Mouse (Mus musculus): ENCODE measurements around the gene Kcnk10. TPM values are rescaled to one million over a fixed set of nuclear protein-coding genes. Genes with fewer than 3 reads are reported as not detected.

Kcnk10 gene
- polyA plus RNA-seq, 1 experiment from 2014 or later: 0.16 TPM

GRCm38 (mm10) chr12:98389618-98390017 is 188.5 kb downstream of the Kcnk10 start:
- 83% methylated on average over 4 of the region's 4 CpGs for WGBS
- no peak for ATAC-seq (replicated peaks; ENCODE audit: insufficient number of reproducible peaks, insufficient read depth, low FRiP score, low read depth)
- H3K36me3 ChIP-seq: no peaks in the 10 kb centered on the region

More at GRCm38 (mm10) chr12:98389618-98390017, 188.5 kb downstream of the Kcnk10 start:
- H3K27me3 ChIP-seq: no peaks in the 10 kb centered on the region
- H3K4me3 ChIP-seq: no peak overlapping the region
- no peaks in the 10 kb centered on the region for H3K9me3 ChIP-seq (replicated peaks)
- 0 out of 2 replicates have a peak, but pooled peaks cover 9% of the 10 kb centered on the region for H3K4me1 ChIP-seq (replicated peaks)
- no peak overlapping the region for H3K9ac ChIP-seq
- no peak overlapping the region for H3K27ac ChIP-seq
- H3K4me2 ChIP-seq: no peak overlapping the region

Other genes starting within 250 kb of the Kcnk10 start
- gene Spata7, start 49.8 kb upstream of the Kcnk10 start, polyA plus RNA-seq (2015; fragmentation: Nextera tagmentation; extraction: Ambion mirVana): 10.6 and 10.9 TPM in 2 replicates
- gene Ptpn21, start 159.1 kb upstream of the Kcnk10 start, polyA plus RNA-seq (2015; fragmentation: Nextera tagmentation; extraction: Ambion mirVana): 8.3 and 9.9 TPM in 2 replicates
- gene Zc3h14, start 168.7 kb upstream of the Kcnk10 start, polyA plus RNA-seq (2015; fragmentation: Nextera tagmentation; extraction: Ambion mirVana): 85.7 and 86.7 TPM in 2 replicates

Data from heart, embryonic 15.5 days (tissue).